Mouse (Mus musculus): ENCODE measurements around the gene Npas4. TPM values are rescaled to one million over a fixed set of nuclear protein-coding genes. Genes with fewer than 3 reads are reported as not detected.
"Not testable (repeated sequence)": the region's sequence is repeated elsewhere in the genome, so short reads cannot be mapped to it uniquely, and the experiment has no call there.

Npas4 gene
- total and polyA plus RNA-seq, 2 experiments from 2014 or later, result 0.43 to 5.9 TPM

DNA sequence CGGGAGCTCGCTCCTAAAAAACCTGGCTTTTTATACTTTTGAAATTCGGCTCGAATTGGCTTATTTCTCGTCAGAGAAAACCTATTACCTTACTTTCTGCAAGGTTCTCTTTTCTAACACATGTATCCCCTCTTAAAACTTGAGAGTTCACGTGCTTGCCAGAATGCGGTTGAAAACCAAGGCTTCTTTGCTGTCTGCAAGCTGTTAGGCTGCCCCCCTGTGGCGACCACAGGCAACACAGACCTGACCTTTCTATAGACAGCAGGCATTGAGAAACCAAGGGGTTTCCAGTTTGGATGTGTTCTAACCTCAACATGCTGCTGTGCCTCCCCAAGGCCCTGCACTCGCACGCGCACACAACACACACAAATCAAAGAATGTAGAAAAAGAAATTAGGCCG, 26.7 kb upstream of the Npas4 start:
- H3K27ac ChIP-seq (ENCODE audit: low read depth, low read length), result no peak overlapping the region
- no peak for ATAC-seq (ENCODE audit: low FRiP score)
- H3K9me3 ChIP-seq (ENCODE audit: low read length), result no peaks in the 10 kb centered on the region
- no peak overlapping the region for H3K4me3 ChIP-seq (ENCODE audit: low read depth, low read length)
- H3K27me3 ChIP-seq (ENCODE audit: insufficient read depth, low read length), result no peaks in the 10 kb centered on the region; the same call in 1 of the 2 replicates
- no peak overlapping the region for H3K4me2 ChIP-seq (ENCODE audit: low read depth, low read length, poor library complexity, severe bottlenecking)
- peak; percentile 70 for DNase-seq (ENCODE audit: low spot score)
- peak; percentile 86 for TF ChIP-seq CTCF (IDR thresholded peaks at IDR 0.05)
- H3K36me3 ChIP-seq (ENCODE audit: insufficient read depth, low read length), result no peaks in the 10 kb centered on the region
- no peaks in the 10 kb centered on the region for H3K4me1 ChIP-seq (ENCODE audit: insufficient read depth, low read length)
- H3K9ac ChIP-seq (replicated peaks; ENCODE audit: low read length, poor library complexity, severe bottlenecking), result no peak overlapping the region
- WGBS, result 16% methylated on average over 12 of the region's 12 CpGs

DNA sequence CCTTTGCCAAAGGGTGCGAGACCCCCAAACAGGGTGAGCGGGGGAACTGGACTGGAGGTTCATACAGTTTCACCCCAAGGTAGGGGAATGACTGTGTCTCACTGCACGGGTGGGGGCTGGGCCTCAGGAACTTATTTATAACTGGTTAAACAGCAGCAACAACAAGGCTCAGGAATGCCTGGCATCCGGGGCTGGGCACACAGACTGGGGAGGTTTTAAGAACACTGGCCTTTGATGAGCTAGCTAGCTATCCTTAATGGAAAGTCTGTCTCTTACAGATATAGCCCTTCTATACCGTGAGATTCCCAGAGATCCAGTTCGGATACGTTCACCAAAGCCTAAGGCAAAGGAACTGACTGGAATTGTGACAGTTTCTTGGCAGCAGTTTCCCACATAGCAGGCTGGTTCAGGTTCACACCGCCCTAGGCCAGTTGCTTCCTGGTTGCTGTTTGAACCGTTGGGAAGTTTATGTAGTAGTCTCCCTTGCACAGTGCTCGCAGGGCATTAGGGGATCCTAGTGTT, 26.2 kb upstream of the Npas4 start:
- H3K27me3 ChIP-seq (ENCODE audit: insufficient read depth, low read length), result no peaks in the 10 kb centered on the region; the same call in 1 of the 2 replicates
- no peak overlapping the region for H3K4me3 ChIP-seq (ENCODE audit: low read depth, low read length)
- no peak for ATAC-seq (ENCODE audit: low FRiP score)
- no peak overlapping the region for H3K9ac ChIP-seq (replicated peaks; ENCODE audit: low read length, poor library complexity, severe bottlenecking)
- no peaks in the 10 kb centered on the region for H3K36me3 ChIP-seq (ENCODE audit: insufficient read depth, low read length)
- TF ChIP-seq CTCF (IDR thresholded peaks at IDR 0.05), result no peak
- H3K9me3 ChIP-seq (ENCODE audit: low read length), result no peaks in the 10 kb centered on the region
- no peaks in the 10 kb centered on the region for H3K4me1 ChIP-seq (ENCODE audit: insufficient read depth, low read length)
- DNase-seq (ENCODE audit: low spot score), result no peak
- H3K4me2 ChIP-seq (ENCODE audit: low read depth, low read length, poor library complexity, severe bottlenecking), result no peak overlapping the region
- 45% methylated on average over 10 of the region's 10 CpGs for WGBS
- no peak overlapping the region for H3K27ac ChIP-seq (ENCODE audit: low read depth, low read length)

DNA sequence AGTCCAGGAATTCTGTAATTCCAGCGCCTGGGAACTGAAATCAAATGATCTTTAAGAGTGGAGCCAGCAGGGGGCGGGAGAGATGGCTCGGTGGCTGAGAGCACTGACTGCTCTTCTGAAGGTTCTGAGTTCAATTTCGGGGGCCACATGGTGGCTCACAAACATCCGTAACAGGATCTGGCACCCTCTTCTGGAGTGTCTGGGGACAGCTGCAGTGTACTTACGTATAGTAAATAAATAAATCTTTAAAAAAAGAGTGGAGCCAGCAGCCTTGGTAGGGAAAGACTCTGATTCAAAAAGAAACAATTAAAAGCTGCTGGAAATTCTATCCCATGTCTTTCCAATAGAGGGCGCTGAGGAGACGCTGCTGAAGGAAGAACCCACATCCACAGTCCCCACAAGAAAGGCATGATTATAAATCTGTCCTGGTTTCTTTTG, 24.9 kb upstream of the Npas4 start:
- Histone ChIP-seq H3K36me3 (ENCODE audit: insufficient read depth, low read length) (no peaks in the 10 kb centered on the region), H3K9me3 (ENCODE audit: low read length) (no peaks in the 10 kb centered on the region), H3K4me2 (ENCODE audit: low read depth, low read length, poor library complexity, severe bottlenecking) (no peak overlapping the region), H3K27me3 (ENCODE audit: insufficient read depth, low read length) (no peaks in the 10 kb centered on the region; the same call in 1 of the 2 replicates), H3K27ac (ENCODE audit: low read depth, low read length) (no peak overlapping the region), H3K9ac (replicated peaks; ENCODE audit: low read length, poor library complexity, severe bottlenecking) (no peak overlapping the region), H3K4me3 (ENCODE audit: low read depth, low read length) (no peak overlapping the region), H3K4me1 (ENCODE audit: insufficient read depth, low read length) (no peaks in the 10 kb centered on the region)
- ATAC-seq (ENCODE audit: low FRiP score) (no peak), DNase-seq (ENCODE audit: low spot score) (peak; percentile 49)
- WGBS, result 12% methylated on average over 8 of the region's 8 CpGs
- TF ChIP-seq CTCF (IDR thresholded peaks at IDR 0.05), result peak; percentile 70

DNA sequence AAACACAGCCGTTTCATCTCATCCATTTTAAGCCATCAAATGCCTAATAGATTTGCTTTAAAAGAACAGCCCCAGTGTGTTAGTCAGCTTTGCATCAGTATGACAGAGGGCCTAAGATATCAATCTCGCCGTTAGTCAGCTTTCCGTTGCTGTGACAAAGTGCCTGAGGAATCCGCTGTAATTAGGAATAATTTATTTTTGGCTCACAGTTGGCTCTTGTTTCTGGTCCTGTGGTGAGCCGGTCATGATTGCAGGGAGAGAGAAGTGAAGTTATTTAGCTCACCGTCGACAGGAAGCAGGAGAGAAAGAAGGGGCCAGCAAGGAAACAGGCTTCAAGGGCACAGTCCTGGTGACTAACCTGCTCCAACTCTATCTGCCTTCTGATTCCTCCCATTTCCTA, 23.0 kb upstream of the Npas4 start:
- 71% methylated on average over 8 of the region's 8 CpGs for WGBS
- no peaks in the 10 kb centered on the region for H3K4me1 ChIP-seq (ENCODE audit: insufficient read depth, low read length)
- no peak for ATAC-seq (ENCODE audit: low FRiP score)
- H3K36me3 ChIP-seq (ENCODE audit: insufficient read depth, low read length), result no peaks in the 10 kb centered on the region
- DNase-seq (ENCODE audit: low spot score), result no peak
- H3K27ac ChIP-seq (ENCODE audit: low read depth, low read length), result no peak overlapping the region
- no peak overlapping the region for H3K9ac ChIP-seq (replicated peaks; ENCODE audit: low read length, poor library complexity, severe bottlenecking)
- no peak for TF ChIP-seq CTCF (IDR thresholded peaks at IDR 0.05)
- no peaks in the 10 kb centered on the region; the same call in 1 of the 2 replicates for H3K27me3 ChIP-seq (ENCODE audit: insufficient read depth, low read length)
- H3K4me3 ChIP-seq (ENCODE audit: low read depth, low read length), result no peak overlapping the region
- no peak overlapping the region for H3K4me2 ChIP-seq (ENCODE audit: low read depth, low read length, poor library complexity, severe bottlenecking)
- H3K9me3 ChIP-seq (ENCODE audit: low read length), result no peaks in the 10 kb centered on the region

DNA sequence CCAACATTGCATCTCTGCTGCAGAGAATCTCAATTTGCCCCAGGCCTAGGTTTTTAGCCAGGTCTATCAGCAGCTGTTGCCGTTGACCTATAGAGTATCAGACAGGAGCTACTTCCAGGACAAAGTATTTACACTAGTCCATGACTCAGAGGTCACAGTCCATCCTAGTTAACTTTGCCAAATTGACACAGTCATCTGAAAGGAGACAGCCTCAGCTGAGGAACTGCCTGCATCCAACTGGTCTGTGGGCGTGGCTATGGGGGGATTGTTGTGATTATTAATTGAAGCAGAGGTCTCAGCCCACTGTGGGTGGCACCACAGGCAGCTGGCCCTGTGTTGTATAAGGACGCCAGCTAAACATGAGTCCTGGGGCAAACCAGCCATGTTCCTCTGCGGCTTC, 14.8 kb upstream of the Npas4 start:
- ATAC-seq (ENCODE audit: low FRiP score) (no peak), DNase-seq (ENCODE audit: low spot score) (no peak)
- no peaks in the 10 kb centered on the region for H3K36me3 ChIP-seq (ENCODE audit: insufficient read depth, low read length)
- H3K27ac ChIP-seq (ENCODE audit: low read depth, low read length), result no peak overlapping the region
- no peak overlapping the region for H3K4me2 ChIP-seq (ENCODE audit: low read depth, low read length, poor library complexity, severe bottlenecking)
- no peak overlapping the region for H3K4me3 ChIP-seq (ENCODE audit: low read depth, low read length)
- H3K4me1 ChIP-seq (ENCODE audit: insufficient read depth, low read length), result peaks cover 10% of the 10 kb centered on the region
- 63% methylated on average over 4 of the region's 4 CpGs for WGBS
- H3K27me3 ChIP-seq (ENCODE audit: insufficient read depth, low read length), result no peaks in the 10 kb centered on the region
- no peak for TF ChIP-seq CTCF (IDR thresholded peaks at IDR 0.05)
- H3K9me3 ChIP-seq (ENCODE audit: low read length), result no peaks in the 10 kb centered on the region
- H3K9ac ChIP-seq (replicated peaks; ENCODE audit: low read length, poor library complexity, severe bottlenecking), result no peak overlapping the region

DNA sequence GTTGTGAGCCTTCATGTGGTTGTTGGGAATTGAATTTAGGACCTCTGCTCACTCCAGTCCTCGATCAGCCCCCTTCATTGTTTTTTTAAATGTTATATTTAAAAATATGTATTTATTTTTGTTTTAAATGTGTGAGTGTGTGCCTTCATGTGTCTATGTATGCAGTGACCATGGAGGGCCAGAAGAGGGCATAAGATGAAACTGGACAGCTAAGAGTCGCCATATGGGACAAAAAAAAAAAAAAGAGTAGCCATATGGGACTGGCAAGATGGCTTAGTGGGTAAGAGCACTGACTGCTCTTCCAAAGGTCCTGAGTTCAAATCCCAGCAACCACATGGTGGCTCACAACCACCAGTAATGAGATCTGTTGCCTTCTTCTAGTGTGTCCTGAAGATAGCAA, 13.5 kb upstream of the Npas4 start:
- ATAC-seq (ENCODE audit: low FRiP score); H3K4me3 ChIP-seq (ENCODE audit: low read depth, low read length); H3K9ac ChIP-seq (replicated peaks; ENCODE audit: low read length, poor library complexity, severe bottlenecking); H3K9me3 ChIP-seq (ENCODE audit: low read length); H3K36me3 ChIP-seq (ENCODE audit: insufficient read depth, low read length); H3K27me3 ChIP-seq (ENCODE audit: insufficient read depth, low read length); H3K27ac ChIP-seq (ENCODE audit: low read depth, low read length); DNase-seq (ENCODE audit: low spot score); H3K4me2 ChIP-seq (ENCODE audit: low read depth, low read length, poor library complexity, severe bottlenecking): not testable (repeated sequence)
- TF ChIP-seq CTCF (IDR thresholded peaks at IDR 0.05), result peak; percentile 45
- peaks cover 23% of the 10 kb centered on the region for H3K4me1 ChIP-seq (ENCODE audit: insufficient read depth, low read length)
- WGBS, result 62% methylated on average over 2 of the region's 2 CpGs

All from midbrain, postnatal 0 days (tissue).